Mouse (Mus musculus) adrenal gland, postnatal 25 days (tissue): ENCODE results near the gene Zfp428. TPM values are rescaled to one million over a fixed set of nuclear protein-coding genes. Genes with fewer than 3 reads are reported as not detected.

Experiments
- DNase-seq: peaks from one replicate; pipeline ENCODE4 v3.0.0; 2021; ENCODE audit warnings: mixed read lengths
- total RNA-seq: library from RNA; stranded (reverse); gene quantifications from 2 replicates; pipeline ENCODE4 v1.2.3, GENCODE M21; 2021

Zfp428 gene
- total RNA-seq, 1 experiment from 2014 or later, result 6.2 TPM

DNA sequence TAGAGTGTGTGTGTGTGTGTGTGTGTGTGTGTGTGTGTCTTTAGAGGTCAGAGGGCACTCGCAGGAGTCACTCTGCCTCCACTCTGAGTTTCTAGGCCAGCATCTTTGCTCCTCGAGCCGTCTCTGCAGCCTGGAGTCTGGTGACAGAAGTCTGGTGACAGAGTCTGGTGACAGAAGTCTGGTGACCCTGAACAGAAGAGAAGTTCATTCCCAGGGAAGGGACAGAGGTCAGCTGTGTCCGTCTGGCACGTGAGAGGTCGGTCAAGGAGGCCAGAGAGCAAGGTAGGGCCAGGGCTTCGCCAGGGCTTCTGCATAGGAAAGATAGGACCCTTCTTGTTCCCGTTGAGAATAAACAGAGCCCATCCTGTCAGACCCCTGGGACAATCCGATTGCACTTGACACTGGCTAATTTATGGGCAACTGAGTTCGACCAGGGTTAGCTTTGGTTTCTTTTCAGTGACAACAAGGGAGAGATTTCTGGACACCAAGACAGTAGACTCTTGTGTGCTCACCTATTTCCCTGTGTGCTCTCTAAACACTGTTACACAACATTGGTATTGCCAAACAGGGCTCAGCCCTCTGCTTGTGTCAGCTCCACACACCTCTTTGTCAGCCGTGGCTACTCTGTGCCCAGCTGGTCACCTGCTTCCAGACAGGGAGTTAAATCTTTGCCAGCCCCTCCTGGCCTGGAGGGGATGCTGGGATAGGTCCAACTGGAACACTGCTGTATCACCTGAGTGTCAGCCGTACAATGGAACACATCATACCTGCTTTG lies 45.4 kb downstream of the Zfp428 start:
- no peak for DNase-seq

DNA sequence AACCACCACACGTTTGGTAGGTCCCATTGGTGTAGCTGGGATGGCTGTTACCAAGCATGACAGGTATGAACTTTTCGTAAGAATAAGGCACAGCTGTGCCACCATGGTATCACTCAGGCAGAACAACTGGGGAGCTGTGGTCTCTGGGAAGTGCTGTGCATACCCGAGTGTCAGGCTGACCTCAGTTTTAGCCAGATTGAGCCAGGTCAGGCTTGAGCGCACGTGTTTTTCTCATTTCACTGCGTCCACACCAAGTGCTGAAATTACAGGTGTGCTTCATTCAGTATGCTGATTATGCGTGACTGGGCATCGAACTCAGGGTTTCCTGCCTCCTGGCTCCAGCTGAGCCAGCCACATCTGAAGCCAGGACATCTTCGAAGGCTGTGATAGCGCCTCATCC lies 49.0 kb downstream of the Zfp428 start:
- DNase-seq, result no peak

DNA sequence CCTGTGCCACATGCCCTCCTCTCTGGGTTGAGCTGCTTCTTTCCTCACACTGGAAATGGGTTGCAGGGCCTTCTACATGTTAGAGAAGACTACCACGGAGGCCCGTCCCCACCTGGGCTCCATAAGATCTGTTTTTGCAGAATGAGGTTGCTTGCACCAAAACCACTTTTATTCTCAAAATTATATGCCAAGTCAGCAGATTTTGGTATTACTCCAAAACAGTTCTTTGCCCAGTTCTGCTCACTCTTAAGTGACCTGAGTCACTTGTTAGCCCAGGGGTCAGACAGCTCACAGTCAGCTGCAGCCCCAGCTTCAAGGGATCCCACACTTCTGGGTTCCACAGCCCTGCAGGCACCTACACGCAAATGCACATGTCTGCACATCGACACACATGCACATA lies 54.6 kb downstream of the Zfp428 start:
- no peak for DNase-seq

DNA sequence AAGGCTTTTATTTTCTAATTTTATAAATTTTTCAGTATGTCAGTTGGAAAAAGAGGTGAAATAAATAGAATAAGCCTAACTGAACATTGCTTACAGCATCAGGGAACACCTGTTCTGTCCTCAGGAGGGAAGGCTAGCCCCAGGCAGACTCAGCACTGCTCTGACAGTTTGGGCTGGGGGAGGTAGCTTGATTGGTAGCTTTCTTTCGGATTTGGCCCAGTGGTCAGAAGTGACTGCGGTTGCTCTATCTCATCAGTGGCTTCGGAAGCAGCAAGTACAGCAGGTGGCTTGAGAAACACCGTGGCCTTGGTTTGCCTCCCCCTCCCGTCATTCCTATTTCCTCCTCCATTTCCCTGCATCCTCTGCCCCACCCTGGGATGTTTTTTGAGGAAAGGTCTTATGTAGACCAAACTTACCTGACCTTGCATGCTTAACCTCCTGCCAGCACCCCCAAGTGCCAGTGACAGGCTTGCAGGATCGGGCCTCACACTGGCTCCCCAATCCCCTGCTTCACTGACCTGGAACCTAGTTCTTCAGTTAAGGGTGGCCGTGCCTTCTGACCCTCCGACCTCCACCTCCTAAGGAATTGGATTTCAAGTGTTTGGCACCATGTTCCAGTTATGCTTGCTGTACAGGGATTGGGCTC lies 56.5 kb downstream of the Zfp428 start:
- DNase-seq, result no peak

DNA sequence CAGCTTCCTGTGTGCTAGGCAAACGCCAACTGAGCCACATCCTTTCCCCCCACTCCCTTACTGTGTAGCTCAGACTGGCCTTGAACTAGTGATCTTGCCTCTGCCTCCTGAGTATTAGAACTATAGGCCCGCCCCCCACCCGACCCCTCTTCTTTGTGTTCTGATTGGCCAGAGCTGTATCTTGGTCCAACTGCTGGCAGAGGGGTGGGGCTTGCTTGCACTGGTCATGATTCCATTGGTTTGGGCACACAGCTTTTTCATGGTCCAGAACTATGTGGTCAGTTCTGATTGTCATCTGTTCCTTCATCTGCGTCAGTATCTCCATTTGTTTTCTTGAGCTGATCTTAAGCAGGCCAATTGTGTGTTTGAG lies 57.0 kb downstream of the Zfp428 start:
- DNase-seq, result no peak

DNA sequence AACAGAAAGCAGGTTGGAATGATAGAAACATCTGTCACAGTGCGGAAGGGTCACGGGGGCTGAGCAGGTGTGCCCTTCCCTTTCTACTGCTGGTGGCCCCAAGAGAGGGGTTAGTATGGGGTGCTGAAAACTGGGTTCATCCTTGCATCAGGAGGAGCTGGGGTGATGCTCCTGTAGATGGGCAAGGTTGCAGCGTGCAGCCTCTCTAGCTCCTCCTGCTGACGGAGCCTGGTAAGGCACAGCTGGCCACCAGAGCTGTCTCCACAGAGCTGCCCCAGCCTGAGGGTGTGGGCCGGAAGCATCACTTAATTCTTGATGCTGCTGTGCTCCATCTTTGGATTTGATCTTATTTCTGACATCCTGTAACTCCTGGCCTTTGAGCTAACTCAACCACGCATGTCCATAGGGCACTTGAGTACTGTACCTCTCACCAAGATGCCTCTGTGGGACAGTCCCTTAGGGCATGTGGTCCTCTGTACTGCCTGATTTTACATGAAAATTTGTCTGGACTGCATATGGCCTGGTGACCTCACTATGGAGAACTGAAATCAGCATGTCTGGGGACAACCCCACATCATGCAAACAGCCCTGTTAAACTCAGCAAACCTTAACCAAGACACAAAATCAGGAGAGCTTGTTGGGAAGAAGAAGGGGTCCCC lies 57.9 kb downstream of the Zfp428 start:
- peak; percentile 71 for DNase-seq

Other genes starting within 250 kb of the Zfp428 start
- gene Zfp93, start 236.6 kb upstream of the Zfp428 start, total RNA-seq, result 7.2 and 8.7 TPM in 2 replicates
- gene Zfp61, start 205.8 kb upstream of the Zfp428 start, total RNA-seq, result 10.1 and 11.5 TPM in 2 replicates
- 4.1 and 6.6 TPM in 2 replicates for gene Zfp94, start 190.3 kb upstream of the Zfp428 start, total RNA-seq
- gene Tescl, start 173.1 kb upstream of the Zfp428 start, total RNA-seq, result 1.0 and 1.1 TPM in 2 replicates
- not detected in 2 replicates for gene Lypd5, start 157.8 kb upstream of the Zfp428 start, total RNA-seq
- gene Kcnn4, start 136.7 kb upstream of the Zfp428 start, total RNA-seq, result 0.21 TPM in 1 of 2 replicates, not detected in the other
- 26.6 and 29.1 TPM in 2 replicates for gene Smg9, start 107.4 kb upstream of the Zfp428 start, total RNA-seq
- not detected in 2 replicates for gene Irgc1, start 54.7 kb upstream of the Zfp428 start, total RNA-seq
- 5.6 and 7.8 TPM in 2 replicates for gene Plaur, start 44.5 kb upstream of the Zfp428 start, total RNA-seq
- 2.4 and 3.8 TPM in 2 replicates for gene Cadm4, start 25.0 kb upstream of the Zfp428 start, total RNA-seq
- gene AC161166.1, start 5.4 kb downstream of the Zfp428 start, total RNA-seq, result not detected in 2 replicates
- gene Irgq, start 23.7 kb downstream of the Zfp428 start, total RNA-seq, result 24.5 and 29.5 TPM in 2 replicates
- not detected in 2 replicates for gene Pinlyp, start 39.1 kb downstream of the Zfp428 start, total RNA-seq
- gene Xrcc1, start 39.3 kb downstream of the Zfp428 start, total RNA-seq, result 38.0 and 51.2 TPM in 2 replicates
- 26.0 and 38.2 TPM in 2 replicates for gene Ethe1, start 80.5 kb downstream of the Zfp428 start, total RNA-seq
- 0.39 TPM in 1 of 2 replicates, not detected in the other for gene Zfp575, start 80.6 kb downstream of the Zfp428 start, total RNA-seq
- 7.1 and 7.4 TPM in 2 replicates for gene Phldb3, start 103.8 kb downstream of the Zfp428 start, total RNA-seq
- 1.5 and 1.7 TPM in 2 replicates for gene Lypd3, start 129.5 kb downstream of the Zfp428 start, total RNA-seq
- gene Tex101, start 169.7 kb downstream of the Zfp428 start, total RNA-seq, result not detected in 2 replicates
- not detected in 2 replicates for gene BC049730, start 202.2 kb downstream of the Zfp428 start, total RNA-seq
- not detected in 2 replicates for gene Gm4763, start 219.9 kb downstream of the Zfp428 start, total RNA-seq